Mouse (Mus musculus): Measurements from ENCODE around the gene Ube2s. TPM values are rescaled to one million over a fixed set of nuclear protein-coding genes. Genes with fewer than 3 reads are reported as not detected.
"Not testable (repeated sequence)": the region's sequence is repeated elsewhere in the genome, so short reads cannot be mapped to it uniquely, and the experiment has no call there.

Ube2s gene
- total RNA-seq, 1 experiment: 499 TPM

DNA sequence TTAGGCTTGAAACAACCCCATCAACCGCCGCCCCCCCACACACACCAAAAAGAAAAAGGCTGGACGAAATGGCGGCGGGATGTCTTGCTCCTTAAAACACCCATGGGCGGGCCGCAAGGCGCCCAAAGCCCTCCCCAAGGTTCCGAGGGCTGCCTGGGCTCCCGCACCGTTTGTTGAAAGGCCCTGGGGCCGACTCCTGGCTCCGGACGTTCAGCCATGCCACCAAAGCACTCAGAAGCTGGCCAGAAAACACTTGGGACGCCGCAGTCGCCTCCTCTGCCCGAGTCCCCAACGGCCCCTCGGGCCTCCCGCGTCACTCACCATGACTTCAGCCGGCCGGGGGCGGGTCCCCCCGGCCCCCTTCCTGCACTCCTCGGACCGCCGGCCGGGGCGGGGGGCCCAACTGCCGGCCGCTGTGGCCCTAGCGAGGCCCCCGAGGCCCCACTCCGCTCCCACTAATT lies 518 bp downstream of the Ube2s start:
- H3K4me1 ChIP-seq (ENCODE audit: control insufficient read depth in 2 of 2, insufficient read depth in 2 of 2, low read length in 2 of 2, poor library complexity in 1 of 2): peaks cover 2 to 5% of the 10 kb centered on the region in 2 experiments; a peak in 2 of 4 replicates
- in situ Hi-C loops (cut with MboI; ENCODE audit: low sequenced_read_pairs in 2 of 2, unreplicated experiment in 2 of 2): no loop called here
- H3K27ac ChIP-seq (ENCODE audit: insufficient read depth, low read depth, low read length, poor library complexity, severe bottlenecking): peak overlapping the region; percentile 89
- peak overlapping the region; percentile 97 to 98 for H3K4me3 ChIP-seq (ENCODE audit: insufficient read depth in 1 of 2, low read depth in 1 of 2, low read length in 2 of 2, poor library complexity in 1 of 2, severe bottlenecking in 1 of 2)
- TF ChIP-seq HCFC1 (IDR thresholded peaks at IDR 0.05; ENCODE audit: borderline replicate concordance, insufficient read depth, low read length): no peak
- TF ChIP-seq ZC3H11A (IDR thresholded peaks at IDR 0.05; ENCODE audit: borderline replicate concordance, low read depth, low read length): no peak
- TF ChIP-seq ZNF384 (IDR thresholded peaks at IDR 0.05; ENCODE audit: low read depth, low read length): no peak
- TF ChIP-seq CHD2 (IDR thresholded peaks at IDR 0.05; ENCODE audit: low read depth, low read length): no peak
- TF ChIP-seq MAFK (IDR thresholded peaks at IDR 0.05; ENCODE audit: insufficient read depth, low read depth, low read length): no peak
- no peaks in the 10 kb centered on the region for H3K9me3 ChIP-seq (ENCODE audit: control insufficient read depth, insufficient read depth, low read depth, low read length)
- peak overlapping the region; percentile 94 for H3K9ac ChIP-seq (ENCODE audit: insufficient read depth, low read depth, low read length, poor library complexity, severe bottlenecking)
- H3K36me3 ChIP-seq (ENCODE audit: control insufficient read depth, insufficient read depth, low read length, poor library complexity, severe bottlenecking): peaks cover 36% of the 10 kb centered on the region
- DNase-seq (ENCODE audit: low read depth, low spot score): no peak

DNA sequence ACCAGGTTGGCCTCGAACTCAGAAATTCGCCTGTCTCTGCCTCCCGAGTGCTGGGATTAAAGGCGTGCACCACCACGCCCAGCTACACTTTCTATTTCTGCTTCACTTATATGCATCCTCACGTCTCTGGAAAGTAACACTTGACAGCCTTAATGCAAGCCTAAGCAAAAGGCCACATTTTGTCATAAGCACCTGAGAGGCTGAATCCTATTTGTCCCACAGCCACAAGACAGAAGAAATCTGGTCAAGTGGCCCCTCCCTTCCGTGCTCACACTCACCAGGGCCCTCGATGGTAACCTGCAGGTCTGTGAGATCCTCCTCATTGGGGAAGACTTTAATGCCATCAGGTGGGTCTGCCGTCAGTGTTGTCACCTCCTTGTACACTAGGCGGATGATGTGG lies 1.3 kb downstream of the Ube2s start:
- H3K4me3 ChIP-seq (ENCODE audit: insufficient read depth in 1 of 2, low read depth in 1 of 2, low read length in 2 of 2, poor library complexity in 1 of 2, severe bottlenecking in 1 of 2): peak overlapping the region; percentile 97 to 98
- 0 out of 2 replicates have a peak overlapping the region, but pooled peaks have one; percentile 89 for H3K27ac ChIP-seq (ENCODE audit: insufficient read depth, low read depth, low read length, poor library complexity, severe bottlenecking)
- in situ Hi-C loops (cut with MboI; ENCODE audit: low sequenced_read_pairs in 2 of 2, unreplicated experiment in 2 of 2); H3K4me1 ChIP-seq (ENCODE audit: control insufficient read depth in 2 of 2, insufficient read depth in 2 of 2, low read length in 2 of 2, poor library complexity in 1 of 2); H3K9me3 ChIP-seq (ENCODE audit: control insufficient read depth, insufficient read depth, low read depth, low read length); DNase-seq (ENCODE audit: low read depth, low spot score): not testable (repeated sequence)
- peak overlapping the region; percentile 94 for H3K9ac ChIP-seq (ENCODE audit: insufficient read depth, low read depth, low read length, poor library complexity, severe bottlenecking)
- peaks cover 37% of the 10 kb centered on the region for H3K36me3 ChIP-seq (ENCODE audit: control insufficient read depth, insufficient read depth, low read length, poor library complexity, severe bottlenecking)

DNA sequence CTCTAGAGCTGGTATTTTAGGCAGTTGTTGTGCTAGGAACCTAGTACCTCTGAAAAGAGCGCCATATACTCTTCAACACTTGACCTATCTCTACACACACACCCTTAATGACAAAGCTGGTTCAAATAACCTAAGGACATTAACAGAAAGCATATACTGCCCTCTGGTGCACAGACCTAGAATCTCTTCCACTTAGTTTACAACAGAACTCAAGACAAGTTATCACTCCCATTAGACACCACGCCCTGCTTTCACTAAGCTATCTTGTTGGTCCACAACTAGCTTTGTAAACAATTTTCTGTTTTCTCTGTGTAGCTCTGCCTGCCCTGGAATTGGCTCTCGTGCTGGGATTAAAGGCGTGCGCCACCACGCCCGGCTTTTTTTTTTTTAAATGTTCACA lies 5.7 kb downstream of the Ube2s start:
- in situ Hi-C loops (cut with MboI; ENCODE audit: low sequenced_read_pairs in 2 of 2, unreplicated experiment in 2 of 2): no loop called here
- peaks cover 2 to 5% of the 10 kb centered on the region in 2 experiments; a peak in 1 of 4 replicates for H3K4me1 ChIP-seq (ENCODE audit: control insufficient read depth in 2 of 2, insufficient read depth in 2 of 2, low read length in 2 of 2, poor library complexity in 1 of 2)
- no peak for TF ChIP-seq CHD2 (IDR thresholded peaks at IDR 0.05; ENCODE audit: low read depth, low read length)
- TF ChIP-seq ZC3H11A (IDR thresholded peaks at IDR 0.05; ENCODE audit: borderline replicate concordance, low read depth, low read length): peak; percentile 27; the same call in 1 of the 2 replicates
- TF ChIP-seq HCFC1 (IDR thresholded peaks at IDR 0.05; ENCODE audit: borderline replicate concordance, insufficient read depth, low read length): no peak
- peak; percentile 50; the same call in 1 of the 2 replicates for TF ChIP-seq ZNF384 (IDR thresholded peaks at IDR 0.05; ENCODE audit: low read depth, low read length)
- no peak for TF ChIP-seq MAFK (IDR thresholded peaks at IDR 0.05; ENCODE audit: insufficient read depth, low read depth, low read length)
- H3K4me3 ChIP-seq (ENCODE audit: insufficient read depth in 1 of 2, low read depth in 1 of 2, low read length in 2 of 2, poor library complexity in 1 of 2, severe bottlenecking in 1 of 2): no peak overlapping the region
- no peak for DNase-seq (ENCODE audit: low read depth, low spot score)
- H3K36me3 ChIP-seq (ENCODE audit: control insufficient read depth, insufficient read depth, low read length, poor library complexity, severe bottlenecking): peaks cover 44% of the 10 kb centered on the region
- no peak overlapping the region for H3K9ac ChIP-seq (ENCODE audit: insufficient read depth, low read depth, low read length, poor library complexity, severe bottlenecking)
- no peak overlapping the region for H3K27ac ChIP-seq (ENCODE audit: insufficient read depth, low read depth, low read length, poor library complexity, severe bottlenecking)
- H3K9me3 ChIP-seq (ENCODE audit: control insufficient read depth, insufficient read depth, low read depth, low read length): no peaks in the 10 kb centered on the region

DNA sequence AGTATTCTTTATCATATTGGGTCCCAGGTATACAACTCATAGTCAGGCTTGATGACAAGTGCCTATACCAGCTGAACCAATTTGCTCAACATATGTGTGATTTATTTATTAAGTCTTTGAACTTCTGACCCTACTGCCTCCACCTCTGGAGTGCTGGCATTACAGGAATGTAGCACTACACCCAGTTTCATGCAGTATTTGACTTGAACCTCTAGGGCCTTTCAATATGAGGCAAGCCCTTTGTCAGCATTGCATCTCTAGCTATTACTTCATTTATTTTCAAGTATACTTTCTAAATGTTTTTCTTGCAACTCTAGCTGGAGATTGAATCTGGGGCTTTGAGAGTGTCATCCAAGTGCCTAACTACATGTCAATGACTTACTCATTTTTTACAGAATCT lies 10.1 kb downstream of the Ube2s start:
- Histone ChIP-seq H3K4me1 (ENCODE audit: control insufficient read depth in 2 of 2, insufficient read depth in 2 of 2, low read length in 2 of 2, poor library complexity in 1 of 2) (no peaks in the 10 kb centered on the region), H3K36me3 (ENCODE audit: control insufficient read depth, insufficient read depth, low read length, poor library complexity, severe bottlenecking) (peaks cover 11% of the 10 kb centered on the region), H3K27ac (ENCODE audit: insufficient read depth, low read depth, low read length, poor library complexity, severe bottlenecking) (no peak overlapping the region), H3K4me3 (ENCODE audit: insufficient read depth in 1 of 2, low read depth in 1 of 2, low read length in 2 of 2, poor library complexity in 1 of 2, severe bottlenecking in 1 of 2) (no peak overlapping the region), H3K9me3 (ENCODE audit: control insufficient read depth, insufficient read depth, low read depth, low read length) (no peaks in the 10 kb centered on the region), H3K9ac (ENCODE audit: insufficient read depth, low read depth, low read length, poor library complexity, severe bottlenecking) (no peak overlapping the region)
- no peak for DNase-seq (ENCODE audit: low read depth, low spot score)
- in situ Hi-C loops (cut with MboI; ENCODE audit: low sequenced_read_pairs in 2 of 2, unreplicated experiment in 2 of 2): no loop called here
- TF ChIP-seq HCFC1 (IDR thresholded peaks at IDR 0.05; ENCODE audit: borderline replicate concordance, insufficient read depth, low read length) (no peak), ZNF384 (IDR thresholded peaks at IDR 0.05; ENCODE audit: low read depth, low read length) (no peak), MAFK (IDR thresholded peaks at IDR 0.05; ENCODE audit: insufficient read depth, low read depth, low read length) (no peak), ZC3H11A (IDR thresholded peaks at IDR 0.05; ENCODE audit: borderline replicate concordance, low read depth, low read length) (no peak), CHD2 (IDR thresholded peaks at IDR 0.05; ENCODE audit: low read depth, low read length) (no peak)
